Mouse (Mus musculus): ENCODE results near the gene Parp16.

- TF ChIP-seq CHD2 (IDR thresholded peaks at IDR 0.05; ENCODE audit: low read depth, low read length) (no peak), ZNF384 (IDR thresholded peaks at IDR 0.05; ENCODE audit: low read depth, low read length) (no peak), HCFC1 (IDR thresholded peaks at IDR 0.05; ENCODE audit: borderline replicate concordance, insufficient read depth, low read length) (no peak)
These were observed 46.8 kb downstream of the Parp16 start for GRCm38 (mm10) chr9:65241973-65242372.
